Mouse (Mus musculus) embryonic fibroblast, embryonic 13.5 days (primary cell): ENCODE results near the gene Rpusd2. TPM values are rescaled to one million over a fixed set of nuclear protein-coding genes. Genes with fewer than 3 reads are reported as not detected.
A peak's percentile ranks its signal among the peaks of the same experiment; 100 is the strongest.
"Not testable (repeated sequence)": the region's sequence is repeated elsewhere in the genome, so short reads cannot be mapped to it uniquely, and the experiment has no call there.

Experiments
- H3K27ac ChIP-seq: 2 replicates; pipeline ENCODE4 v1.5.1; 2012; ENCODE audit warnings: low read length, control low read depth, inconsistent platforms; ENCODE audit not compliant: insufficient read depth
- H3K4me1 ChIP-seq: 2 replicates; pipeline ENCODE4 v1.6.1; 2011; ENCODE audit warnings: low read length; ENCODE audit not compliant: control insufficient read depth, insufficient read depth
- H3K4me3 ChIP-seq: 2 replicates; pipeline ENCODE4 v1.5.1; 2011; ENCODE audit warnings: mild to moderate bottlenecking, control low read depth, low read length; ENCODE audit not compliant: insufficient read depth
- CTCF ChIP-seq: IDR thresholded peaks from 2 replicates; pipeline ENCODE4 v1.5.1; 2011; ENCODE audit warnings: mild to moderate bottlenecking, control low read depth, low read length, moderate library complexity, borderline replicate concordance; ENCODE audit not compliant: insufficient read depth
- POLR2A ChIP-seq: IDR thresholded peaks from 2 replicates; pipeline ENCODE4 v1.6.1; 2011; ENCODE audit warnings: low read depth, mild to moderate bottlenecking, control low read depth, low read length, moderate library complexity
- polyA plus RNA-seq: library from polyadenylated mRNA; stranded (reverse); fragments of >200 nt; gene quantifications from 2 replicates; pipeline ENCODE4 v1.2.4, GENCODE M21; 2011; ENCODE audit warnings: low read depth; ENCODE audit not compliant: missing spikeins, insufficient read length

Gene Rpusd2
- polyA plus RNA-seq, 1 experiment, result 3.9 TPM

DNA sequence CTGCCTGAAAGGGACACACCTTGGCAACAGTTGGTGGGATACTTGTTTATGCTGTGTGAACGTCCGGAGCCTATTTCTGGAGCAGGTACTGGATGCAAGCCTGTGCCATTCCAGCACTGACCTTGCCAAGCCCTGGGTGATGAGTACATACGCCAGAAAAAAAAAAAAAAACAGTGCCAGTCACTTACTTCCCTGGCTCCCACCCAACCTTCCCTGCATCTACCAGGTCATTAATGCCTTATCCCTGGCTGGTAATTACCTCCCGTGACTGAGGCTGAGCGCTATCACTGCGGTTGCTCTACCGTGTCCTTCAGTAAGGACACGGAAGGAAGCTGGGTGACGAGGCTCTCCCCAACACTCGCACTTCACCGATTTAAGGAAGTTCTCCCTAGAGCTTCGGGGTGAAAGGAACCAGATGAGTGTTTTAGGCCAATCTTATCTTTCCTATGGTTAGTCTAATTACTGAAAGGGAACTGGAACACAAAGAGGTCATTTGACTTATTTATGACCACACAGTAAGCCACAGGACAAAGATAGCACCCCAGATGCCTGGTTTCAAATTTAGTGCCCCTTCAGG, 18.9 kb upstream of the Rpusd2 start:
- H3K4me1 ChIP-seq, result peaks cover 2% of the 10 kb centered on the region; the same call in 1 of the 2 replicates
- H3K4me3 ChIP-seq, result no peak overlapping the region
- no peak overlapping the region for H3K27ac ChIP-seq
- TF ChIP-seq POLR2A (no peak), CTCF (no peak)

DNA sequence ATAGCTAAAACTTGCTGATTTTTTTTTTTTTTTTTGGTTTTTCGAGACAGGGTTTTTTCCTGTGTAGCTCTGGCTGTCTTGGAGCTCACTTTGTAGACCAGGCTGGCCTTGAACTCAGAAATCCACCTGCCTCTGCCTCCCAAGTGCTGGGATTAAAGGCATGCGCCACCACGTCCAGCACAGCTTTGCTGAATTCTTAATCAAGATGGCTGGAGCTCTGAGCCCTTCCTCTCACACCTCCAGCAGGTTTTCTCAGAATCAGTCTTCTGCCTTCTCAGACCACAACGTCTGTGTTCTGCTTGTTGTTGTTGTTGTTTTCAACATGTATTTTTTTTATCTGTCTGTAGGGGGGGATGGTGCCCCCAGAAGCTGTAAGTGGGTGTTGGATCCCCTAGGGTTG, 18.3 kb upstream of the Rpusd2 start:
- H3K27ac ChIP-seq, H3K4me3 ChIP-seq, H3K4me1 ChIP-seq: not testable (repeated sequence)

GRCm38 (mm10) chr2:119017647-119018046, 16.9 kb upstream of the Rpusd2 start:
- Histone ChIP-seq H3K4me3 (no peak overlapping the region), H3K27ac (no peak overlapping the region), H3K4me1 (peaks cover 2% of the 10 kb centered on the region; the same call in 1 of the 2 replicates)
- TF ChIP-seq POLR2A, result no peak
- no peak for TF ChIP-seq CTCF

GRCm38 (mm10) chr2:119018391-119019122, 16.0 kb upstream of the Rpusd2 start:
- H3K4me1 ChIP-seq, result peaks cover 2% of the 10 kb centered on the region; the same call in 1 of the 2 replicates
- H3K4me3 ChIP-seq, result no peak overlapping the region
- peak overlapping the region; percentile 8; the same call in 1 of the 2 replicates for H3K27ac ChIP-seq
- TF ChIP-seq POLR2A (no peak), CTCF (no peak)

GRCm38 (mm10) chr2:119019131-119019530, 15.5 kb upstream of the Rpusd2 start:
- no peak for TF ChIP-seq POLR2A
- TF ChIP-seq CTCF, result 0 out of 2 replicates have a peak, but pooled peaks have one; percentile 9
- peaks cover 2% of the 10 kb centered on the region; the same call in 1 of the 2 replicates for H3K4me1 ChIP-seq
- H3K4me3 ChIP-seq, result no peak overlapping the region
- H3K27ac ChIP-seq, result peak overlapping the region; percentile 8; the same call in 1 of the 2 replicates

DNA sequence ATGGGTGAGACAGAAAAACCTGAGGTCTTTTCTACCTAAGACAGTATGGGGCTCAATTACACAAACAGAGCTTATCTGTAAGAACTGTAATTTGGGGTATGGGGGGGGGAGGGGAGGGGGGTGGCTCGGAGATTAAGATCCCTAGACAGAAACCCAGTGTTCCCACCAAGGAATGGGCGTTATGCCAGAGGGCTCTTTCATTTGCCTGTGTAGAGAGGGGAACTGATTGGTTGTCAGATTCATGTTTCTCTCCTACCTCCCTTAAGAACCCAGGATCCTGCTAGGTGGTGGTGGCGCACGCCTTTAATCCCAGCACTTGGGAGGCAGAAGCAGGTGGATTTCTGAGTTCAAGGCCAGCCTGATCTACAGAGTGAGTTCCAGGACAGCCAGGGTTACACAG, 15.1 kb upstream of the Rpusd2 start:
- Histone ChIP-seq H3K27ac (no peak overlapping the region), H3K4me1 (peaks cover 2% of the 10 kb centered on the region; the same call in 1 of the 2 replicates), H3K4me3 (no peak overlapping the region)
- no peak for TF ChIP-seq CTCF
- TF ChIP-seq POLR2A, result no peak

DNA sequence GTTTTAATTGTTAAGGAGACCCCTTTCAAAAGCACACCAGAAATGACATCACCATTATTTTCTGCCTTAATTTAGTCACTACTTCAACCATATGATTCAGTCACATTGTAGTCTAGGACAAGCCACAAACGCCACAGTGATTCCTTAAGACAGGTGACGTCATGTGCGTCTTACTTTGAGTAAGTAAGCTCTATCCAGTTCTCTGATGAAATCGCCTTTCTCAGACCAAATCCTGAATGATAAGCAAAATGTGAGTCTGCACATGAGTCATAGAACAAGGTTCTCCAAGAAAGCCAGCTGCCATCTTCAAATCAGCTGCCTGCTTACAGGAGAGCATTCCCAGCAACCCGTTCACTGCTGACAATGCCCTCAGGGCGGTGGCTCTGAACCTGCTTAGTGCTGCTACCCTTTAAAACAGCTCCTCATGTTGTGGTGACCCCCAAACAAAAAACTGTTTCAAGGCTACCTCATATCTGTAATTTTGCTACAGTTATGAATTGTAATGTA, 11.4 kb upstream of the Rpusd2 start:
- Histone ChIP-seq H3K27ac (no peak overlapping the region), H3K4me3 (no peak overlapping the region), H3K4me1 (peaks cover 4% of the 10 kb centered on the region; the same call in 1 of the 2 replicates)
- TF ChIP-seq CTCF (no peak), POLR2A (no peak)

DNA sequence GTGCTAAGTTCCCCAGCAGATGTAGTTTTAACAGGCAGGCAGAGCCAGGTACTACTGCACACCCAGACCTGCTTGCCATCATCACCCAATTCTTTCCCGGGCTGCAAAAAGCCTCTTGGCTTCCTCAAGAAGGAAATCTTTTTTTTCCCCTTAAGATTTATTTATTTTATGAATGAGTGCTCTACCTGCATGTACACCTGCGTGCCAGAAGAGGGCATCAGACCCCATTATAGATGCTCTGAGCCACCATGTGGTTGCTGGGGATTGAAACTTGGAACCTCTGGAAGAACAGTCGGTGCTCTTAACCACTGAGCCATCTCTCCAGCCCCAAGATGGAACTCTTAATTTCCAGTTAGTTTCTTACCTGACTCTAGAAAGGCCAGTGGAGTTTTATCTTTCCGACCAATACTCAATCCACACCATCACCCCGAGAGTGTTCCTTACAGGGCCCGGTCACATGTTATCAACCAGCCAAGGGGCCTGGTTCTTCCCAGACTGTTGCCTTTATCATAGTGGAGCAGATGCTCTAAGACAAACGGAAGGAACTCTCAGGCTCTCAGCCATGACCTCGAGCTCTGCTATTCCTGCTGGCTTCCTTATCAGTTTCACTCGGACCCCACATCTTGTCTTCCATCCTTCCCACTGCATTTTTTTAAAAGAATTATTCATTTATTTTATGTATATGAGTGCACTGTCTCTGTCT, 9.9 kb upstream of the Rpusd2 start:
- H3K4me3 ChIP-seq, result no peak overlapping the region
- TF ChIP-seq POLR2A (no peak), CTCF (0 out of 2 replicates have a peak, but pooled peaks have one; percentile 12)
- H3K27ac ChIP-seq, result no peak overlapping the region
- H3K4me1 ChIP-seq, result 0 out of 2 replicates have a peak, but pooled peaks cover 2% of the 10 kb centered on the region

DNA sequence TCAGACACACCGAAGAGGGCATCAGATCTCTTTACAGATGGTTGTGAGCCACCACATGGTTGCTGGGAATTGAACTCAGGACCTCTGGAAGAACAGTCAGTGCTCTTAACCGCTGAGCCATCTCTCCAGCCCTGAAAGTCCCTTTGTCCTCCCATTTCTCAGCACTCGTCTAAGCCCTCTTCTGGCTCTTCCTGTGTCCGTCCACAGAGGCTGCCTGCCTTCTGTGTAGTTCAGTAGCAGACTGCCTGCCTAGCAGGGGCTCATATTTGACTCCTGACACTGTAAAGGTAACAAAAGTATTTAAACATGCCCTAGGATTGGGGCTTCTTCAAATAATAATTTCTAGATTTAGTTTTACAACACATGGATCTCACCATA, 9.4 kb upstream of the Rpusd2 start:
- no peak overlapping the region for H3K4me3 ChIP-seq
- 0 out of 2 replicates have a peak, but pooled peaks cover 2% of the 10 kb centered on the region for H3K4me1 ChIP-seq
- TF ChIP-seq CTCF, result no peak
- TF ChIP-seq POLR2A, result no peak

DNA sequence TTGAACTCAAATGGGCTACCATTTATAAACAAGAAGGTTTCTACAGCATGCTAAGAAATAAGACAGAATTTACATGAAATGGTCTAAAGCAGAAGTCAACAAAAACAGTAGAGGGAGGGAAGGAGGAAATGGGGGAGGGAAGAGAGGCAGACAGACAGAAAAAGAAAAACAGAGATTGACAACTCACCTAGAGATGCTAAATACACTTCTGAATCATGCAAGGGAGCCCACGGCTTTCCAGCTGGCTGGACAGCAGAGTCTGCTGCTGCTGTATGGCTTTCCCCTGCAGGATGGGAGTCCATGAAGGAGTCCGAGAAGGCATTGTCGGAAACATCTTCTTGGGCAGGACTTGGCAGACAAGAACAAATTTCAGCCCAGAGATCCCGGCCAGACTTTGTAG, 7.6 kb upstream of the Rpusd2 start:
- no peak for TF ChIP-seq CTCF
- Histone ChIP-seq H3K4me3 (no peak overlapping the region), H3K27ac (no peak overlapping the region), H3K4me1 (peaks cover 6% of the 10 kb centered on the region; the same call in 1 of the 2 replicates)

More for the DNA sequence above, 9.4 kb upstream of the Rpusd2 start:
- H3K27ac ChIP-seq, result no peak overlapping the region
